Mouse (Mus musculus) ES-E14 (cell line): ENCODE data around the gene St6galnac5. TPM values are rescaled to one million over a fixed set of nuclear protein-coding genes. Genes with fewer than 3 reads are reported as not detected.

ENCODE experiments used
- DNase-seq: peaks from one replicate; pipeline ENCODE4 v3.0.0-alpha.2; 2013; ENCODE audit warnings: low read depth, low spot score
- H3K27ac ChIP-seq: 2 replicates; pipeline ENCODE4 v1.5.1; 2012; ENCODE audit warnings: low read depth, mild to moderate bottlenecking, low read length, moderate library complexity, mixed read lengths; ENCODE audit not compliant: poor library complexity, insufficient read depth, severe bottlenecking
- H3K36me3 ChIP-seq: 2 replicates; pipeline ENCODE4 v1.6.1; 2012; ENCODE audit warnings: mild to moderate bottlenecking, low read length, moderate library complexity, mixed read lengths; ENCODE audit not compliant: control insufficient read depth, poor library complexity, insufficient read depth, severe bottlenecking
- H3K4me1 ChIP-seq, 2 experiments: fragments of 150-350 bp in 1 of 2; sonication (generic) in 1 of 2; 2 replicates each; pipeline ENCODE4 v1.6.1; 2012; ENCODE audit warnings: low read length in 2 of 2, mild to moderate bottlenecking in 1 of 2, mixed read lengths in 1 of 2; ENCODE audit not compliant: control insufficient read depth in 2 of 2, insufficient read depth in 2 of 2, poor library complexity in 1 of 2
- H3K4me3 ChIP-seq, 2 experiments: fragments of 150-350 bp in 1 of 2; sonication (generic) in 1 of 2; 2 replicates each; pipeline ENCODE4 v1.5.1; 2012; ENCODE audit warnings: low read length in 2 of 2, low read depth in 1 of 2, mild to moderate bottlenecking in 1 of 2, mixed read lengths in 1 of 2; ENCODE audit not compliant: insufficient read depth in 1 of 2, poor library complexity in 1 of 2, severe bottlenecking in 1 of 2
- H3K9ac ChIP-seq: 2 replicates; pipeline ENCODE4 v1.6.1; 2012; ENCODE audit warnings: low read depth, mild to moderate bottlenecking, low read length, mixed read lengths; ENCODE audit not compliant: poor library complexity, insufficient read depth, severe bottlenecking
- H3K9me3 ChIP-seq: fragments of 150-350 bp; sonication (generic); 2 replicates; pipeline ENCODE4 v1.6.1; 2012; ENCODE audit warnings: low read depth, mild to moderate bottlenecking, low read length; ENCODE audit not compliant: control insufficient read depth, insufficient read depth
- CHD2 ChIP-seq: IDR thresholded peaks from 2 replicates; pipeline ENCODE4 v1.6.1; 2014; ENCODE audit warnings: mild to moderate bottlenecking, low read depth, low read length, inconsistent platforms
- HCFC1 ChIP-seq: IDR thresholded peaks from 2 replicates; pipeline ENCODE4 v1.6.1; 2012; ENCODE audit warnings: low read length, inconsistent platforms, borderline replicate concordance; ENCODE audit not compliant: insufficient read depth
- MAFK ChIP-seq: IDR thresholded peaks from 2 replicates; pipeline ENCODE4 v1.6.1; 2014; ENCODE audit warnings: mild to moderate bottlenecking, low read depth, low read length, inconsistent platforms; ENCODE audit not compliant: insufficient read depth
- ZC3H11A ChIP-seq: IDR thresholded peaks from 2 replicates; pipeline ENCODE4 v1.6.1; 2012; ENCODE audit warnings: low read depth, mild to moderate bottlenecking, inconsistent platforms, low read length, borderline replicate concordance
- ZNF384 ChIP-seq: IDR thresholded peaks from 2 replicates; pipeline ENCODE4 v1.6.1; 2012; ENCODE audit warnings: low read depth, low read length, inconsistent platforms
- in situ Hi-C, 2 experiments: fragments of 600-800 bp; cut with MboI; formaldehyde crosslinking; loops; one replicate each; pipeline ENCODE4 v1.15.1; 2025; ENCODE audit warnings: low sequenced_read_pairs in 2 of 2, inconsistent platforms in 1 of 2; ENCODE audit not compliant: unreplicated experiment in 2 of 2
- total RNA-seq: library from RNA; depleted of rRNA; stranded (reverse); fragments of 300-350 nt; gene quantifications from 2 replicates; pipeline ENCODE4 v1.2.3, GENCODE M21; 2012

Gene St6galnac5
- total RNA-seq, 1 experiment: 0.27 TPM

DNA sequence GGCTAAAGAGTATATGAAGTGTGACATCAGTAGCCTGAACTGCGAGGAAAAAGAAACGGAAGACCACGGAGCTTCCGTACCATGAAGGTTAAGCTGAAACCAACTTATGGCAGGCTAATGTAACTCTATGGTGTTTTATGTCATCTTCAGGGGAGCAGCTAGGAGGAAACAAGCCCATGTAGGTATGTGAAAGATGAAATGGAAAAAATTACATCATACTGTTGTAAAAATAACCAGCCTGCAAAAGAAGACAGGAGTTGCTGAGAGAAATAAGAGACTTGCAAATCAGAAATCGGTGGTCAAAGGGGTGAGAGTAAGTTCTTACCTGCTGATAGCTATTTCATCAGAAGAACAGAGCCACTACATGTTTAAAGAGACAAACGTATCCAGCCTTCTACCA is 24.8 kb upstream of the St6galnac5 start:
- no peak for TF ChIP-seq ZNF384
- TF ChIP-seq CHD2: no peak
- TF ChIP-seq MAFK: no peak
- TF ChIP-seq ZC3H11A: no peak
- no peak for TF ChIP-seq HCFC1
- Histone ChIP-seq H3K36me3 (no peaks in the 10 kb centered on the region), H3K9ac (no peak overlapping the region), H3K4me3 (no peak overlapping the region), H3K27ac (no peak overlapping the region), H3K9me3 (no peaks in the 10 kb centered on the region), H3K4me1 (no peaks in the 10 kb centered on the region)
- no peak for DNase-seq
- in situ Hi-C loops: no loop called here

GRCm38 (mm10) chr3:152998901-152999300 is 16.9 kb upstream of the St6galnac5 start:
- no peaks in the 10 kb centered on the region for H3K4me1 ChIP-seq
- no peak for DNase-seq
- TF ChIP-seq HCFC1: no peak
- TF ChIP-seq ZNF384: no peak
- no peak for TF ChIP-seq MAFK
- no peak overlapping the region for H3K27ac ChIP-seq
- H3K4me3 ChIP-seq: no peak overlapping the region
- H3K9me3 ChIP-seq: no peaks in the 10 kb centered on the region
- in situ Hi-C loops: no loop called here
- H3K9ac ChIP-seq: no peak overlapping the region
- H3K36me3 ChIP-seq: no peaks in the 10 kb centered on the region

- Histone ChIP-seq H3K4me1 (no peaks in the 10 kb centered on the region), H3K36me3 (no peaks in the 10 kb centered on the region), H3K9me3 (no peaks in the 10 kb centered on the region), H3K4me3 (no peak overlapping the region), H3K9ac (no peak overlapping the region), H3K27ac (no peak overlapping the region)
- TF ChIP-seq MAFK (no peak), HCFC1 (no peak), ZNF384 (no peak), ZC3H11A (no peak), CHD2 (no peak)
- in situ Hi-C loops: no loop called here
- DNase-seq: no peak
Observed at GRCm38 (mm10) chr3:152998106-152998505, 16.1 kb upstream of the St6galnac5 start.

- Histone ChIP-seq H3K4me1 (no peaks in the 10 kb centered on the region), H3K4me3 (no peak overlapping the region), H3K36me3 (no peaks in the 10 kb centered on the region), H3K9ac (no peak overlapping the region), H3K9me3 (no peaks in the 10 kb centered on the region), H3K27ac (no peak overlapping the region)
- in situ Hi-C loops: no loop called here
- no peak for DNase-seq
- no peak for TF ChIP-seq ZC3H11A
- no peak for TF ChIP-seq CHD2
- no peak for TF ChIP-seq ZNF384
- TF ChIP-seq MAFK: no peak
- TF ChIP-seq HCFC1: no peak
Observed at GRCm38 (mm10) chr3:152993608-152994007, 11.6 kb upstream of the St6galnac5 start.

DNA sequence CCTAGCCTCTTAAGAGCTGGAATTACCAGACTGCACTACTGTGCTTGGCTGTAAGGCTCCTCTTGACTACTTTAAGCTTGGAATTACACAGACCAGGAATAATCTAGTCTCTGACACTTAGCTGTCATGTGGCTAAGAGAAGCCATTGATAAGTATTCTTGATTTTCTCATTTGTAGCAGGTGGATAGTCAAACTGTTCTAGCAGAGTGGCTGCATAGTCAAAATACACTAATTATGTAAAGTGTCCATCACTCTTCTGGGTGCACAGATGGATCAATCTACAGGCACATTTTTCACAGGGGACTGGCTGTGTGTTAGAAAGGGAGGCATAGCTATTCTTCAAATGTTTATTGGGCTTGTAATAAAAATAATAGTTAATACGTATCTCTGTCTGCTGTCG is 8.7 kb upstream of the St6galnac5 start:
- Histone ChIP-seq H3K9me3 (no peaks in the 10 kb centered on the region), H3K36me3 (no peaks in the 10 kb centered on the region), H3K27ac (no peak overlapping the region), H3K9ac (no peak overlapping the region), H3K4me1 (no peaks in the 10 kb centered on the region), H3K4me3 (no peak overlapping the region)
- TF ChIP-seq MAFK: no peak
- TF ChIP-seq ZC3H11A: no peak
- no peak for TF ChIP-seq CHD2
- no peak for TF ChIP-seq ZNF384
- no peak for TF ChIP-seq HCFC1
- in situ Hi-C loops: no loop called here
- DNase-seq: no peak
